Mouse (Mus musculus) cerebellum, adult 2 months (tissue): ENCODE measurements around the gene Ift122.

ENCODE experiments used
- CTCF ChIP-seq: fragments of 200-500 bp; IDR thresholded peaks from 2 replicates; pipeline ENCODE4 v1.5.1; 2011; ENCODE audit warnings: low read depth, mild to moderate bottlenecking, control low read depth, low read length, moderate library complexity, borderline replicate concordance; ENCODE audit not compliant: insufficient read depth
- POLR2A ChIP-seq: fragments of 200-500 bp; IDR thresholded peaks from 2 replicates; pipeline ENCODE4 v1.6.1; 2011; ENCODE audit warnings: low read length, control low read depth, borderline replicate concordance; ENCODE audit not compliant: insufficient read depth

DNA sequence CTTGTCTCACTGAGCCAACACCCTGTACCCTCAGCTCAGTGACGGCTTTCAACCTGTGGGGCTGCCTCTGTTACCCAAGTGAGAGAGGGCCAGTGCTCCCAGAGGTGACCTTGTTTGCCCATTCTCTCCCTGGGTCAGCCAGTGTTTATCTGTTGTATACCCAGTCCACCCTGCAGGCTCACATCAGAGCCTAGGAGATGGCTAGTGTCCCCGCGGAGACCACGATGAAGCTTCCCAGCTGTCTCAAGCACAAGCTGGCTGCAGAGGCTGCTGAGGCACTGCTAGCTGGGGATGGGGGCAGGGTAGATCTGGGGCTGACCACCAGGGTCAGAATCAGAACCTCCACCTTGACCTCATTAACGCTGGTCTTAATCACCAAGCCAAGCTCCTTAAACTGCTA is 76.7 kb downstream of the Ift122 start:
- TF ChIP-seq CTCF, result no peak
- TF ChIP-seq POLR2A, result no peak
